Mouse (Mus musculus): ENCODE data around the gene 4930467E23Rik. TPM values are rescaled to one million over a fixed set of nuclear protein-coding genes. Genes with fewer than 3 reads are reported as not detected.
"Not testable (repeated sequence)": the region's sequence is repeated elsewhere in the genome, so short reads cannot be mapped to it uniquely, and the experiment has no call there.

The 4930467E23Rik gene
- polyA plus RNA-seq (2015; fragmentation: Nextera tagmentation; extraction: Ambion mirVana), result not detected in 2 replicates

- H3K4me1 ChIP-seq (replicated peaks; ENCODE audit: control insufficient read depth, insufficient read depth, low read length); H3K36me3 ChIP-seq (ENCODE audit: control insufficient read depth, insufficient read depth); H3K9ac ChIP-seq (replicated peaks; ENCODE audit: low read depth, low read length); H3K4me2 ChIP-seq (ENCODE audit: low read length); H3K4me3 ChIP-seq (replicated peaks; ENCODE audit: low read length); H3K27ac ChIP-seq (ENCODE audit: low read length); ATAC-seq; H3K27me3 ChIP-seq (replicated peaks; ENCODE audit: control insufficient read depth, insufficient read depth, low read length); H3K9me3 ChIP-seq (ENCODE audit: control insufficient read depth, low read length): not testable (repeated sequence)
- WGBS, result no CpG with 5 or more reads among the region's 2 CpGs
Observed at GRCm38 (mm10) chr8:19729276-19729675, at the start of gene 4930467E23Rik. Gene 4930467E23Rik (plus strand): TSS chr8:19729576.

DNA sequence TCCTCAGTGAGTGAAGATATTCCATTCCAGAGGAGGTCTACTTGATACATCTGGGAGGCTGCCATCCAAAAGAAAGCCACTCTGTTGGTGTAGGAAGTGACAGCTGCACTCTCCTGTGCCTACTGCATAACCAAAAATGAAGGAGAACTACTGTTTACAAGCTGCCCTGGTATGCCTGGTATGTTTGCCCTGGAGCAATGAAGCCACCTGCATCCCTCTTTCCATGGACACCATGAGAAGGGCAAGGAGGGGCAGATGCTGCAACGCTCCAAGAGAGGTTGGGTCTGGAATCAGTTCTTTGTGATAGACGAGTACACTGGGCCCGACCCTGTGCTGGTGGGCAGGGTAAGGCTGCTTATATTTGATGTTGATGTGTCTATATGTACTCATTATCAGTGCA is 47.1 kb upstream of the 4930467E23Rik start:
- not testable (repeated sequence) for H3K4me3 ChIP-seq (replicated peaks; ENCODE audit: low read length); ATAC-seq; H3K9ac ChIP-seq (replicated peaks; ENCODE audit: low read depth, low read length); H3K36me3 ChIP-seq (ENCODE audit: control insufficient read depth, insufficient read depth); H3K4me1 ChIP-seq (replicated peaks; ENCODE audit: control insufficient read depth, insufficient read depth, low read length); H3K27me3 ChIP-seq (replicated peaks; ENCODE audit: control insufficient read depth, insufficient read depth, low read length); H3K4me2 ChIP-seq (ENCODE audit: low read length); H3K9me3 ChIP-seq (ENCODE audit: control insufficient read depth, low read length); H3K27ac ChIP-seq (ENCODE audit: low read length)
- 89% methylated on average over 1 of the region's 3 CpGs for WGBS

- WGBS, result 81% methylated on average over 3 of the region's 3 CpGs
- not testable (repeated sequence) for H3K4me2 ChIP-seq (ENCODE audit: low read length); H3K4me3 ChIP-seq (replicated peaks; ENCODE audit: low read length); H3K4me1 ChIP-seq (replicated peaks; ENCODE audit: control insufficient read depth, insufficient read depth, low read length); H3K27ac ChIP-seq (ENCODE audit: low read length); H3K27me3 ChIP-seq (replicated peaks; ENCODE audit: control insufficient read depth, insufficient read depth, low read length); H3K36me3 ChIP-seq (ENCODE audit: control insufficient read depth, insufficient read depth); H3K9me3 ChIP-seq (ENCODE audit: control insufficient read depth, low read length); H3K9ac ChIP-seq (replicated peaks; ENCODE audit: low read depth, low read length); ATAC-seq
Observed at GRCm38 (mm10) chr8:19685476-19685875, 43.9 kb upstream of the 4930467E23Rik start.

DNA sequence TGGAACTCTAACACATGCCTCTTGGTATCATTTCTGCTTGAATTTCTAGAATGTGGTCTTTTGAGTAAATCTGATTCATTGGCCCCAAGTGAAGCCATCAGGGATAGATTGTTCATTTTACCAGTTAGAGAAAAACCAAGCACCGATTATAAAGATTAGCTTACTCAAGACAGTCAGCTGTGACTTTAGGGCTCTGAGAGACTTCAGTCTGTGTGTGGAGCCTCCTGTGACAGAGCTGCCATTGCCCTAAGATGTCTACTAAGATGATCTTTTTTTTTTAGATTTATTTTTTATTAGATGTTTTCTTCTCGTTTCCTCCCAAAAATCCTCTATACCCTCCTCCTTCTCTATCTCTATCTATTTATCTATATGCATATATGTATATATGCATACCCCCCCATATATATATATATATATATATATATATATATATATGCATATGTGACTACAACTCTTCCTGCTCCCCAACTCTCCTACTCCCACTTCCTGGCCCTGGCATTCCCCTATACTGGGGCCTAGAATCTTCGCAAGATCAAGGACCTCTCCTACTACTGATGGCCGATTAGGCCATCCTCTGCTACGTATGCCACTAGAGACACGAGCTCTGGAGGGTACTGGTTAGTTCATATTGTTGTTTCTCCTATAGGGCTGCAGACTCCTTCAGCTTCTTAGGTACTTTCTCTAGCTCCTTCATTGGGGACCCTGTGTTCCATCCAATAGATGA is 40.4 kb upstream of the 4930467E23Rik start:
- H3K9me3 ChIP-seq (ENCODE audit: control insufficient read depth, low read length); H3K27me3 ChIP-seq (replicated peaks; ENCODE audit: control insufficient read depth, insufficient read depth, low read length); H3K4me3 ChIP-seq (replicated peaks; ENCODE audit: low read length); H3K9ac ChIP-seq (replicated peaks; ENCODE audit: low read depth, low read length); H3K4me2 ChIP-seq (ENCODE audit: low read length); H3K36me3 ChIP-seq (ENCODE audit: control insufficient read depth, insufficient read depth); H3K4me1 ChIP-seq (replicated peaks; ENCODE audit: control insufficient read depth, insufficient read depth, low read length); H3K27ac ChIP-seq (ENCODE audit: low read length); ATAC-seq: not testable (repeated sequence)
- 81% methylated on average over 6 of the region's 6 CpGs for WGBS

- H3K9me3 ChIP-seq (ENCODE audit: control insufficient read depth, low read length); H3K27me3 ChIP-seq (replicated peaks; ENCODE audit: control insufficient read depth, insufficient read depth, low read length); H3K4me2 ChIP-seq (ENCODE audit: low read length); H3K4me3 ChIP-seq (replicated peaks; ENCODE audit: low read length); H3K9ac ChIP-seq (replicated peaks; ENCODE audit: low read depth, low read length); ATAC-seq; H3K4me1 ChIP-seq (replicated peaks; ENCODE audit: control insufficient read depth, insufficient read depth, low read length); H3K36me3 ChIP-seq (ENCODE audit: control insufficient read depth, insufficient read depth); H3K27ac ChIP-seq (ENCODE audit: low read length): not testable (repeated sequence)
- WGBS, result 89% methylated on average over 1 of the region's 1 CpGs
Observed at GRCm38 (mm10) chr8:19689745-19690144, 39.6 kb upstream of the 4930467E23Rik start.

DNA sequence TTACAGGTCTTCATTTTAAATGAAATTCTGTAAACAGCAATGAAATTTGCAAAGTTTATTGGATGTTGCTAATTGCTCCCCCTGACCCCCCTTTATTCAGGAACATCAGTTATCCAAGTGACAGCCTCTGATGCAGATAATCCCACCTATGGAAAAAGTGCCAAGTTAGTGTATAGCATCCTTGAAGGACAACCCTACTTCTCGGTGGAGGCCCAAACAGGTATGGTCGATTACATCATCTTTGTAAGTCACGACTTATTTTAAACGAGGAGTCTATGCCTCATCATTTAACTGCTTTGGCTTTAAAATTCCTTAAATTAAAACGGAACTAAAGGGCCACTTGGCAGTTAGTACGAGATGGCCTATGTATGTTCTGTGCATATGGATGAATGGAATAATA is 38.0 kb upstream of the 4930467E23Rik start:
- not testable (repeated sequence) for H3K27me3 ChIP-seq (replicated peaks; ENCODE audit: control insufficient read depth, insufficient read depth, low read length); H3K4me3 ChIP-seq (replicated peaks; ENCODE audit: low read length); H3K27ac ChIP-seq (ENCODE audit: low read length); H3K4me2 ChIP-seq (ENCODE audit: low read length); H3K9me3 ChIP-seq (ENCODE audit: control insufficient read depth, low read length); ATAC-seq; H3K36me3 ChIP-seq (ENCODE audit: control insufficient read depth, insufficient read depth); H3K4me1 ChIP-seq (replicated peaks; ENCODE audit: control insufficient read depth, insufficient read depth, low read length); H3K9ac ChIP-seq (replicated peaks; ENCODE audit: low read depth, low read length)
- WGBS, result 86% methylated on average over 6 of the region's 6 CpGs

DNA sequence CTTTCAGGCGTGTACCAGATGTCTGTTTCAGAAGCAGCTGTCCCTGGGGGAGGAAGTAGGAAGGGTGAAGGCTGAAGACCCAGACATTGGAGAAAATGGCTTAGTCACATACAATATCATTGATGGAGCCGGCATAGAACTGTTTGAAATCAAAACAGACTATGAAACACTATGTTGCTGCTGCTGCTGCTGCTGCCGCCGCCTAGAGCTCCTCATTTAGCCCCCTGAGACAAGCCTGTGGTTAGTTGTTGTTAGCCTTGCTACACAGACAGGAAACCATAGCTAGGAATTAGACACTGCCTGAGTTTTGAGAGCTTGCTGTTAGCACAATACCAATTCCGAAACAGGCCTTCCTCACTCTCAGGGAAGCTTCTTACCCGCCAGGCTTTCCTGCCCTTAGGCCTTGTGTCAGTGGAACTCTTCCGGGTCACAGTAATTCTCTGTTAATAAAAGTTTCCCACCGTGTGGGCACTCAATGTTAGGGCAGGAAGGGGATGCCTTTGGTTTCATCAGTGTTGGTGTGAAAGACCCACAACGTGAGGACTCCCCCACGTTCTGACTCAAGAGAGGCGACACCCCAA is 31.8 kb upstream of the 4930467E23Rik start:
- 85% methylated on average over 10 of the region's 11 CpGs for WGBS
- not testable (repeated sequence) for H3K27ac ChIP-seq (ENCODE audit: low read length); H3K4me3 ChIP-seq (replicated peaks; ENCODE audit: low read length); ATAC-seq; H3K27me3 ChIP-seq (replicated peaks; ENCODE audit: control insufficient read depth, insufficient read depth, low read length); H3K4me1 ChIP-seq (replicated peaks; ENCODE audit: control insufficient read depth, insufficient read depth, low read length); H3K4me2 ChIP-seq (ENCODE audit: low read length); H3K36me3 ChIP-seq (ENCODE audit: control insufficient read depth, insufficient read depth); H3K9me3 ChIP-seq (ENCODE audit: control insufficient read depth, low read length); H3K9ac ChIP-seq (replicated peaks; ENCODE audit: low read depth, low read length)

DNA sequence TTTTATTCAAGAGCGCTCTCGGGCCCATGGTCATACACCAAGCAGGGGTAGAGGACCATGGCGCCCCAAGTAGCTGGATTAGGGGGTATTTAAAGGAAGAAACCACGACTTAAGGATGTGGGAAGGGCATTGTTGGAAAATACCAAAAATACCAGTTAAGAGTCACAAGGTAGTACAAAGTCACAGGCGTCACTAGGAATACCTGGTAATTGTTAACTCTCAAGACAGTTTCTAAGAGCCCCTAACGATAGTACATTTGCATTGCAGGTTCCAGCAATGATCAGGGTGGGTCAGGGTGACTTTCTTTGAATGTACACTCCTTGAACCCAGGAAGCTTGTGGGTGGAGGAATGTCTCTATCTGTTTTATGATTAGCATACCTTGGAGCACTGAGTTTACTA is 31.3 kb upstream of the 4930467E23Rik start:
- not testable (repeated sequence) for H3K9ac ChIP-seq (replicated peaks; ENCODE audit: low read depth, low read length); ATAC-seq; H3K4me1 ChIP-seq (replicated peaks; ENCODE audit: control insufficient read depth, insufficient read depth, low read length); H3K36me3 ChIP-seq (ENCODE audit: control insufficient read depth, insufficient read depth); H3K27ac ChIP-seq (ENCODE audit: low read length); H3K27me3 ChIP-seq (replicated peaks; ENCODE audit: control insufficient read depth, insufficient read depth, low read length); H3K9me3 ChIP-seq (ENCODE audit: control insufficient read depth, low read length); H3K4me3 ChIP-seq (replicated peaks; ENCODE audit: low read length); H3K4me2 ChIP-seq (ENCODE audit: low read length)
- 77% methylated on average over 6 of the region's 6 CpGs for whole genome bisulfite sequencing

GRCm38 (mm10) chr8:19698722-19699121 is 30.7 kb upstream of the 4930467E23Rik start:
- ATAC-seq; H3K9me3 ChIP-seq (ENCODE audit: control insufficient read depth, low read length); H3K27ac ChIP-seq (ENCODE audit: low read length); H3K4me3 ChIP-seq (replicated peaks; ENCODE audit: low read length); H3K36me3 ChIP-seq (ENCODE audit: control insufficient read depth, insufficient read depth); H3K4me2 ChIP-seq (ENCODE audit: low read length); H3K27me3 ChIP-seq (replicated peaks; ENCODE audit: control insufficient read depth, insufficient read depth, low read length); H3K9ac ChIP-seq (replicated peaks; ENCODE audit: low read depth, low read length); H3K4me1 ChIP-seq (replicated peaks; ENCODE audit: control insufficient read depth, insufficient read depth, low read length): not testable (repeated sequence)
- 83% methylated on average over 4 of the region's 4 CpGs for WGBS

Measured in forebrain, embryonic 16.5 days (tissue).